Mouse (Mus musculus) liver, embryonic 14.5 days (tissue): ENCODE measurements at regions not wholly inside any gene's neighbourhood (a gene's known extent, or its start where the extent isn't known, plus 50 kb on each side); places are given as distances from the start of the nearest gene placed in this dataset.

Source experiments
- CTCF ChIP-seq: IDR thresholded peaks from 2 replicates; pipeline ENCODE4 v1.5.1; 2016; ENCODE audit warnings: antibody characterized with exemption, low read depth, control low read depth
- EP300 ChIP-seq: IDR thresholded peaks from 2 replicates; pipeline ENCODE4 v1.6.1; 2016; ENCODE audit warnings: antibody characterized with exemption, low read depth

DNA sequence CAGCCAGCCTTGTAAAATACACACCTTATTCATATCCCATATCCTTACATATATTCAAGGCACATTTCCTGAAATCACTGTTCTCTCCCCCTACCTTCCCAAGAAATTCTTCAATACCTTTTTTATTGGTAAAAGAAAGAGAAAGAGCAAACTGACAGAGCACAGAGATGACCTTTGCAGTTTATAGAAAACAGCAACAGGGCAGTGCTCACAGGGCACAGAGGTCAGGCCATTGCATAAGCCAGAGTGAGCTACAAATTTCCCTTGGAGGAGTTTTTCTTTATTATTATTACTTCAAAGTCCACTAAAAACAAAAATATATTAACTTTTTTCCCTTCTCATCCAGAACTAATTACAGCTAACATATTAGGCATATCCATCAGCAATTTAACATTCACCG lies 182.5 kb downstream of the Spata18 start:
- no peak for TF ChIP-seq CTCF
- TF ChIP-seq EP300 = no peak
